Mouse (Mus musculus): ENCODE results near the gene Hoxa9. TPM values are rescaled to one million over a fixed set of nuclear protein-coding genes. Genes with fewer than 3 reads are reported as not detected.

Gene Hoxa9
- polyA plus RNA-seq, 3 experiments from 2014 or later: 0.13 to 0.32 TPM; not detected in 1

DNA sequence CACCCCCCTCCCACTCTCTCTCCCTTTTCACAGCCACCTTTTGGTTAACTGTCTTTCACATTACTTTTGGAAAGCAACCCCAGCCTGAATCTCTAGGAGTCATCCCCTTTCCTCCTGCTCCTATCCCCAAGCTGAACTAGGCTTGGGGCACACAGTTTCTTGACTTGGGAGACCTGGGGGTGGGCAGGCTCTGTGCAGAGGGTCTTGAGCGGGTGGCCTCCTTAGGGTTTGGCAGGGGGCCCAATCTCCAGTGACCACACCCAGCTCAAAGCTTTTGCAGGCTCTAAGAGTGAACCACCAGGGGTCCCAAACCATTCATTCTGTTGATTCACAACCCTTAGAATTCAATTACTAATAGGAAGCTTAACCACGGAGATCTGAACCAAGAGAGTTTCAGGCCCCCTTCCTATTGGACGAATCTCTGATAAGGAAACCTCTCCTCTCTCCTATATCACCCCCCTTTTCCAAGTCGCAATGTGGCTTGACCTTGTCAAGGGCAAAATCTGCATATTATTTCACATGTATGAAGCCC lies 12.0 kb upstream of the Hoxa9 start:
- no peak for ATAC-seq

GRCm38 (mm10) chr6:52241001-52241621 lies 10.2 kb upstream of the Hoxa9 start:
- no peak for ATAC-seq

DNA sequence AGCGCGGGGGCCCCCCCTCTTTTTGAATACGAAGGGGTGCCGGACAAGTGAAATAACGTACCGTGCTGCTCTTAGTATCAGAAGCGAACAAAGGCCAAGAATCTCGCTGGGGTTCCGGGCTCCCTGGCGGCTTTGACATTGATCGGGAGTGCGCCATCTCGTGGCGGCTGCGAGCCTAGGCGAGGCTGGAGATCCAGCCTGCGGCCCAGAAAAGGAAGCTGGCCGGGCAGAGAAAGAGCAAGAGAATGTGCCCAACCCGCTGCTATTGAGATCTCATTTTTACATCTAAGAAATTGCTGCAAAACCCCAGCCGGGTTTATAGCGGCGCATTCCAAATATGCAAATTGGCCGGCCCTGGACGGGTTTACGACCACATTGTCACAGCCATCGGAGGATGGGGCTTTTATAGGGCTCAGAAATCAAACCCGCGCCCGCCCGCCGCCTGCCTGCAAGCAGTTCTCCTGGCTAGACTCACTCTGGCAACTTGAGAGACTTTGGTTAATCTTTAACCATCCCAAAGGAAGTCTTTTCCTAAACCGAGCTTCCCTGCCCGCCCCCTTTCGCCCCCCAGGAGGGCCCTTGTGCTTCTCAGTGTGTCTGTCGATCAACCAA lies 9.6 kb upstream of the Hoxa9 start, which contains the start of gene Hoxa10:
Gene Hoxa10 (minus strand): TSS at position 466 of the 612 bp plus-strand sequence.
- ATAC-seq: peak; percentile 79

DNA sequence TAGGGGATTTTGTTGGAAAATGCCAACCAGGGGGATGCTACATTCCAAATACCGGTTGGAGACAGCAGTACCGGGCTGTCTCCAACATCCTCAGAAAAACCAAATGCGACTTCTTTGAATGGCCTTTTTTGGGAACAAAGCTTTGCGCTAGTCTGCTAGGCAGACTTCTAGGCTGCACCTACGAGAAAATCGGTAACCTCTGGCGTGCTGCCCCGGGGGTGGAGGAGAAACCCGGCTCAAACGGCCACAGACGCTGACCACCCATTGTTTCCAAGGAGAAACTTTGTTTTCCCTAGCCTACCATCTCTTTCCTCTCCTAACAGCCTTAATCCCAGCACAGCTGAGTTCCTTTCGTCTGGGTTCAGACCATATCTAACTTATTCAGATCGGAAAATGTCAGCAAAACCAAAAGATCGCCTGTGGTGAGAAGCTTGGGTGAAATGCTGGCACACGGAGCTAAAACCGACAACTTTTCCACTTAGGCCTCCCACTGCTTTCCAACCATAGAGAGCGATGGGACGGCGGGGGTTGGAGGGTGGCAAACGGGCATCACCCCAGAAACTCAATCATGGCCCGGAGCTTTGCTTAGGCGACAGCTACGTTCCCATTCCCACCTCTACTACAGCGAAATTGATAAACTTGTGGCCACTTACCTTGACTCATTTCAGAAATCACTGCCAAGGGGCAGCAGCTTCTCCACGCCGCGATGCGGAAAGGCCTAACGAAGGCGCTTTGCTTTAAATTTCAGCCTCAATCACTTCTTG lies 8.9 kb upstream of the Hoxa9 start:
- no peak for ATAC-seq

DNA sequence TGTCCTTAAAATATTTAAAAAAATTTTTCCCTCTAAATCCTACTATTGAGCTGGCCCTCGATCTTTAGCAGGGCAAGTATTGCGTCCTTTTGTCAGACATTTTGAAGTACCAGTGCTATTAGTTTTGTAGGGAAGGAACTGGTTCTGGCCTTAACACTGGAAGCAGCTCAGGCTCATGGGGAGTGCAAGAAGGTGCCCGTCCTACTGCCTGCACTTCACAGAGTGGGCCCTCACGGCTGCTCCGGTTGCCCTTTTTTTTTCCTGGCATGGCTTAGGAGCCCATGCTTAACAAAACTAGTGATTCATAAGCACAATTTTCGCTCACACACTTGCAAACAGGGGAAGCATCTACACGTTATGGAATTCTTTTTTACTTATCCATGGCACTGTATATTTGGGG lies 8.1 kb upstream of the Hoxa9 start:
- no peak for ATAC-seq

DNA sequence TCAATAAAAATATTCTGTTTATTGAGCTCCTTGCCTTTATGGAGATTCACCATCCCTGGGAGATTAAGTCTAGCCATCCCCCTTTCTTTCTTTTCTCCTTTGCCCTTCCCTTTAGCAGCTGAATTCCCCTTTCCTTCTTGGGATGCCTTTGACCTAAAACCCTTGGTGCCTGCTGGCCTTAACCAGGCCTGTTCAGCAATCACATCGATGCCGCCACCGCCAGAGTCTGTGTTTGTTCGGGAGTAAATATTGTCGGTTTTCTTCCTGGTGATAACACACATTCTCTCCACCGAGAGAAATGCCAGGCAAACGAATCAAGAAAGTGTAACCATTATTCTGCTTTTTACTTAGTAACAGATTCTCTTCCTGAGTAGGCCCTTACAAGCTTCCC lies 7.3 kb upstream of the Hoxa9 start:
- no peak for ATAC-seq

DNA sequence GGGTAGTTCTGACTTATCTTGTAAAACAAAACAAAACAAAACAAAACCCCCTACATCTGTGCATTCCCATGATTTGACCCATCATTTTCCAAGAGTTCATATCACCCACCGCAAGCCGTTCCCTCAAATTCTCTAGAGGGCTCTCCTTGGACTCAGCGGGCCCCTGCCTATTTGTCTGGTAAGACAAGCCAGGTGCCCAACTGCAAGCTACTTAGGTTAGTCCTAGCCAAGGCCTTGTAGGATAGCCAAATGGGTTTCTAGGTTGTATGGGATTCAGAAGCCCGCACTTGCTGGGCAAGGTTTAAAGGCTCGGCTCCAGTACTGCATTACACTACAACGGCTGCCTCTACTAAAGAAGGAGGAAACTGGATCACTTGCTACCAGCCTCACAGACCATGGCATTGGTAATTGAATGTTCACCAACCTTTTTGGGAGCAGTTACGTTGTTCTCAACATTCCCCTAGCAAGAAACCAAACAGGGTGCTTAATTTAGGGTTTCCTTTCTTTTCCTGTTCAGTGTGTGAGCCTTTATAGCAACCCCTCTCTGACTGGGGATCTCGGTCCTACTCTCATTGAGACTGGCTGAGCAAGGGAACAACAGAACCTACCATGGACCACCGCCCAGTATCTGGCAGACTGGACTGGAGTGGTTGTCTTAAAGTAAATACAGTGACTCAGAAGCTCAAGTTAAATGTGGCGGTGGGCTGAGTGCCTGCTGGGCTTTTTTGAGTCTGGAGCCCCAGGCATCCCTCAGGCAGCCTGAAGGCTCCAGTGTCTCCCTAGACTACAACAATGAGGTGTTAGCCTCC lies 6.7 kb upstream of the Hoxa9 start:
- no peak for ATAC-seq

DNA sequence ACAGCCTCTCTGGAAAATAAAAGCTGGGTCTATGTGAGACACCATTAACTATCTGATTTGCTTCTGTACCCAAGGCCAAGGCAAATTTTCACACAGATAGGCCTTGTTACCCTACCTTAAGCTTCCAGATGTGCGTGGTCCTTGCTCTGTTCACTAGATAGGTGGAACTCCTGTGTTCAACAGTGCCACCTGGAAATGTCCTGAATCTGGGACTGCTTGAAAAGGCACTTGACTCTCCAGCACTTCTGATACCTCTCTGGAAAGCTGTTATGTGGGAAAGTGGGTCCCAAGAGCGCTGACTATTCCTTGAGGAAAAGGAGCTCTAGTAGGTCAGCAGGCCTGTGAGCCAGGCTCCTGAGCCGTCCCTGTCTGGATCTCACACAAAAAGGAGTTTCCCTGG lies 5.9 kb upstream of the Hoxa9 start:
- ATAC-seq: no peak

- no peak for ATAC-seq
Measured at GRCm38 (mm10) chr6:52235866-52236265, 5.0 kb upstream of the Hoxa9 start.

DNA sequence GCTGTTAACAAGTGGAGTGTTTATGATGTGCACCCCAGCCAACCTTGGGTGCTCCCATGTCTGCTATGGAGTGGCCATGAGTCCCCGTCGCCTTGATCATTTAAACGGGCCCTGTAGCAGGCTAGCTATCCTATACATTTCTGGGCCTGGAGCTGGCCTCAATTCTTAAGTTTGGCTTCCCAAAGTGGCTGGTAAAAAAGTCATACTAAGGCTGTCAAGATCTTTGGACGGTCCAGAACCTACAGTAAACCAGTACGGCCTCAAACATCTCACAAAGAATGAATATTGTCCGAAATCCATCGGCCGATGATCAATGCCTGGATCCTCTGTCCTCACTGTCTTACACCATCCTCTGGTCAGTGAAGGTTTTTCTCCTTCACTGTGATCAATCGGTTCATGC lies 4.4 kb upstream of the Hoxa9 start:
- no peak for ATAC-seq

GRCm38 (mm10) chr6:52234428-52235140 lies 3.7 kb upstream of the Hoxa9 start:
- no peak for ATAC-seq

- no peak for ATAC-seq
Measured at GRCm38 (mm10) chr6:52233546-52234427, 2.9 kb upstream of the Hoxa9 start.

GRCm38 (mm10) chr6:52232984-52233545 lies 2.2 kb upstream of the Hoxa9 start:
- ATAC-seq: no peak

DNA sequence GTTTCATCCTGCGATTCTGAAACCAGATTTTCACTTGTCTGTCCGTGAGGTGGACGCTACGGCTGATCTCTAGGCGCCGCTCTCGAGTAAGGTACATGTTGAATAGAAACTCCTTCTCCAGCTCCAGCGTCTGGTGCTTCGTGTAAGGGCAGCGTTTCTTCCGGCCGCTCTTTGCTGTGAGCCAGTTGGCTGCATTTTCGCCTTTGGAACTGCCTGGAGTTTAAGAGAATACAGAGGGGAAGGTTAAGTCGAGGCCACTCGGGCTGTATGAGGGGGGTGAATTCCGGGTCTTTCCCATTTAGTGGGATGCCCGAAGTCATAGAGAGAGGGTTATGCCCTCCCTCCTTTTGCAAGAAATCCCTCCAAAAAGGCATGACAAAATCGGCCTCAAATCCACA lies 1.7 kb upstream of the Hoxa9 start:
- no peak for ATAC-seq

DNA sequence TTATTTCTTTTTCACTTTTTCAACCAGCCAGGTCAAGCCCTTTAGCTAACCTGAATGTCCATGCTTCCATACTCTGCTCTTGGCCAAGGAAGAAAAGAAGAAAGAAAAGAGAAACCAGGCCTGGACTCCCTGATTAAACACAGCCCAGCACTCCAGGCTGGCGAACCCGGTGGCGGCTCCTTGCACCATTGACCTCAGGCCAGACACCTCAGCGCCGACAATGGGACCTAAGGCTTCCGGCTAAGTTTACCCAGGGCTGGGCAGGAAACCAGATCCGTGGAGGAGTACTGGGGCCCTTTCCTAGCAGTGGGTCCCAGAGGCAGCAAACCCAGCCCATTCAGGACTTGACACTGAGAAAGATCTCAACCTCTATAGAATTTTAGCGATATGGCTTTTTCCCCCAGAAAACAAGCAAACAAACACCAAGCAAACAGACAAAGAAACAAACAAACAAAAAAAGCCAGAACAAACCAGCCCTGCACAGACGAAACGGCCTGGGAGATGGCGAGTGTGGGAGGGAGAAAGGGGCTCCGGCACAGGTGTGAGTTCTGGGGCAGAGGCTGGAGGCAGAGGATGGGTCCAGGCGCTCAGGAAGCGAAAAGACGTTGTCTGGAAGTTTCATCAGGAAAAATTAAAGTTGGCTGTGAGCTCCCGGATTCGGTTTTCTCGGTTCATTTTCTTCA lies 1.1 kb upstream of the Hoxa9 start:
- ATAC-seq: no peak

- ATAC-seq: peak; percentile 20
Measured at GRCm38 (mm10) chr6:52229558-52230416, 1.1 kb downstream of the Hoxa9 start.

- no peak for ATAC-seq
Measured at GRCm38 (mm10) chr6:52228475-52229465, 2.1 kb downstream of the Hoxa9 start.
